In genomic region chrX:162158142-162158541, GRCm38 (mm10) we compare ENCODE assay signal across 9 mouse cellular contexts. TPM values are rescaled to one million over a fixed set of nuclear protein-coding genes. Genes with fewer than 3 reads are reported as not detected.
DNase-seq lines count a peak whose midpoint lies in the region; ATAC-seq lines count a peak whose summit lies in the region.
"Had no signal": no experiment of that assay in that cellular context is flagged by ENCODE, and none has a peak within 500 bp of the region (broad histone marks: within the 10 kb centered on the region; RNA-seq: fewer than 3 reads in every experiment).

No protein-coding gene starts in this region.

- no peaks in the 10 kb centered on the region for H3K36me3 ChIP-seq in embryonic facial prominence, embryonic 11.5 days (replicated peaks; ENCODE audit: control insufficient read depth, insufficient read depth, low read depth, low read length)
- H3K36me3 ChIP-seq in hindbrain, embryonic 15.5 days: no peaks in the 10 kb centered on the region

- intact Hi-C loops in gastrocnemius, postnatal 36 days (cut with DNase I): loop anchor here (10.0 kb wide), 1 partner anchor 133 kb away; no protein-coding TSS in a partner anchor

- WGBS in embryonic facial prominence, embryonic 11.5 days: 53% methylated on average over 5 of the region's 5 CpGs
- 36% methylated on average over 5 of the region's 5 CpGs for WGBS in hindbrain, embryonic 15.5 days

- no peaks in the 10 kb centered on the region for H3K4me1 ChIP-seq in embryonic facial prominence, embryonic 11.5 days (ENCODE audit: control insufficient read depth, insufficient read depth, low read length)
- H3K4me1 ChIP-seq in hindbrain, embryonic 15.5 days (replicated peaks): peaks cover 13% of the 10 kb centered on the region

- peak overlapping the region; percentile 75 for H3K4me2 ChIP-seq in embryonic facial prominence, embryonic 11.5 days (ENCODE audit: low read depth, low read length)
- H3K4me2 ChIP-seq in hindbrain, embryonic 15.5 days: peak overlapping the region; percentile 63

- peak overlapping the region; percentile 67; the same call in 1 of the 2 replicates for H3K9ac ChIP-seq in embryonic facial prominence, embryonic 11.5 days (replicated peaks; ENCODE audit: low read length)
- H3K9ac ChIP-seq in hindbrain, embryonic 15.5 days: peak overlapping the region; percentile 64

- ATAC-seq in embryonic facial prominence, embryonic 11.5 days (replicated peaks; ENCODE audit: insufficient number of reproducible peaks, low FRiP score, low TSS enrichment, low read depth): no peak
- no peak for ATAC-seq in hindbrain, embryonic 15.5 days (ENCODE audit: low FRiP score, low read depth)

- no peaks in the 10 kb centered on the region for H3K9me3 ChIP-seq in embryonic facial prominence, embryonic 11.5 days (replicated peaks; ENCODE audit: control insufficient read depth, low read length)
- no peaks in the 10 kb centered on the region for H3K9me3 ChIP-seq in hindbrain, embryonic 15.5 days

- no peaks in the 10 kb centered on the region for H3K27me3 ChIP-seq in embryonic facial prominence, embryonic 11.5 days (ENCODE audit: control insufficient read depth, insufficient read depth, low read length)
- H3K27me3 ChIP-seq in hindbrain, embryonic 15.5 days: 0 out of 2 replicates have a peak, but pooled peaks cover 8% of the 10 kb centered on the region
- H3K27me3 ChIP-seq: CH12.LX had no signal

- peak overlapping the region; percentile 55 for H3K4me3 ChIP-seq in embryonic facial prominence, embryonic 11.5 days (ENCODE audit: low read depth, low read length)
- H3K4me3 ChIP-seq in hindbrain, embryonic 15.5 days: peak overlapping the region; percentile 61

- H3K27ac ChIP-seq in embryonic facial prominence, embryonic 11.5 days (replicated peaks; ENCODE audit: low read depth, low read length): no peak overlapping the region
- no peak overlapping the region for H3K27ac ChIP-seq in hindbrain, embryonic 15.5 days (replicated peaks)

- DNase-seq in heart, adult 18-20 months: peak; percentile 1 to 3
- no peak for DNase-seq in heart, adult 8-10 months (ENCODE audit: low spot score)
- DNase-seq in embryonic facial prominence, embryonic 11.5 days (ENCODE audit: low spot score): no peak
- DNase-seq in lung, postnatal 10 days: peak; percentile 1
- no peak for DNase-seq in urinary bladder, postnatal 10 days (ENCODE audit: low spot score)
- DNase-seq in gastrocnemius, postnatal 36 days: no peak
- no peak for DNase-seq in spleen, postnatal 14 days (ENCODE audit: low spot score in 2 of 2)

RNA-seq across cellular contexts. Expression of gene Nhs, which starts 1.4 kb away (rescaled TPM):
- under 1 TPM; 0.46 to 0.77 TPM for total RNA-seq in heart, adult 18-20 months (2021)
- total RNA-seq in heart, adult 8-10 months (2022): under 1 TPM; 0.29 to 0.53 (median 0.47) TPM
- 3.3 and 3.6 TPM in 2 replicates for polyA plus RNA-seq in embryonic facial prominence, embryonic 11.5 days (2014; fragmentation: Nextera tagmentation; extraction: Ambion mirVana)
- 3.9 and 4.7 TPM in 2 replicates for polyA plus RNA-seq in hindbrain, embryonic 15.5 days (2015; fragmentation: Nextera tagmentation; extraction: Ambion mirVana)
- total RNA-seq in gastrocnemius, postnatal 36 days (2021): under 1 TPM; 0.28 to 0.52 TPM

Comparison
In these comparisons a context has a peak if more than half of its experiments do, and no peak if none do; other contexts are left out.
1. DNase-seq: peak in heart, adult 18-20 months (2 of 2) and lung, postnatal 10 days (single experiment); none in heart, adult 8-10 months (single experiment), embryonic facial prominence, embryonic 11.5 days (single experiment), urinary bladder, postnatal 10 days (single experiment), gastrocnemius, postnatal 36 days (0 of 2) and spleen, postnatal 14 days (0 of 2).